ENCODE assay signal across 8 mouse cellular contexts in genomic region chr9:51990828-51991227, GRCm38 (mm10). TPM values are rescaled to one million over a fixed set of nuclear protein-coding genes. Genes with fewer than 3 reads are reported as not detected.
DNase-seq lines count a peak whose midpoint lies in the region; ATAC-seq and TF ChIP-seq lines count a peak whose summit lies in the region.

No protein-coding gene starts in this region.

- H3K27me3 ChIP-seq in lung, embryonic 14.5 days (ENCODE audit: insufficient read depth, low read length), result no peaks in the 10 kb centered on the region
- H3K27me3 ChIP-seq in thymus, adult 2 months (ENCODE audit: control insufficient read depth, insufficient read depth, low read length), result no peaks in the 10 kb centered on the region

- H3K9me3 ChIP-seq in lung, embryonic 14.5 days (ENCODE audit: low read depth, low read length), result no peaks in the 10 kb centered on the region

- no peak overlapping the region for H3K4me2 ChIP-seq in lung, embryonic 14.5 days

- DNase-seq in heart, adult 11 months, result peak; percentile 90
- no peak for DNase-seq in heart, postnatal 25 days (ENCODE audit: low spot score)
- DNase-seq in A20 (ENCODE audit: low read depth, low spot score), result peak; percentile 37
- DNase-seq in adrenal gland, postnatal 25 days, result peak; percentile 58
- DNase-seq in heart, postnatal 10 days, result peak; percentile 37 to 69
- peak; percentile 67 for DNase-seq in lung, embryonic 14.5 days
- peak; percentile 60 for DNase-seq in thymus, adult 2 months
- no peak for DNase-seq in right cerebral cortex, postnatal 14 days

- no peak for TF ChIP-seq POLR2A in thymus, adult 2 months (IDR thresholded peaks at IDR 0.05; ENCODE audit: control insufficient read depth, extremely low read depth, insufficient read depth, low read length, poor library complexity)

- 3% methylated on average over 2 of the region's 2 CpGs for WGBS in lung, embryonic 14.5 days
- WGBS in thymus, adult 2 months, result 38% methylated on average over 2 of the region's 2 CpGs

- H3K4me3 ChIP-seq in lung, embryonic 14.5 days (ENCODE audit: low read depth, low read length), result no peak overlapping the region
- H3K4me3 ChIP-seq in thymus, adult 2 months (ENCODE audit: control insufficient read depth, insufficient read depth, low read length), result no peak overlapping the region

- no peak overlapping the region for H3K9ac ChIP-seq in lung, embryonic 14.5 days

- H3K36me3 ChIP-seq in lung, embryonic 14.5 days (ENCODE audit: insufficient read depth), result no peaks in the 10 kb centered on the region
- no peaks in the 10 kb centered on the region for H3K36me3 ChIP-seq in thymus, adult 2 months (ENCODE audit: control insufficient read depth, insufficient read depth, low read length)

- TF ChIP-seq CTCF in lung, embryonic 14.5 days (IDR thresholded peaks at IDR 0.05; ENCODE audit: low read depth), result peak; percentile 63
- TF ChIP-seq CTCF in thymus, adult 2 months (IDR thresholded peaks at IDR 0.05; ENCODE audit: borderline replicate concordance, control insufficient read depth, extremely low read depth, insufficient read depth, low read length, poor library complexity), result no peak

- no peak for ATAC-seq in lung, embryonic 14.5 days (ENCODE audit: insufficient read depth)

- H3K4me1 ChIP-seq in lung, embryonic 14.5 days (ENCODE audit: insufficient read depth), result no peaks in the 10 kb centered on the region
- no peaks in the 10 kb centered on the region for H3K4me1 ChIP-seq in thymus, adult 2 months (replicated peaks; ENCODE audit: control insufficient read depth, insufficient read depth, low read length)

- no peak overlapping the region for H3K27ac ChIP-seq in lung, embryonic 14.5 days (ENCODE audit: low read depth)
- H3K27ac ChIP-seq in thymus, adult 2 months (ENCODE audit: control insufficient read depth, insufficient read depth, low read length), result no peak overlapping the region

- intact Hi-C loops in heart, postnatal 25 days (cut with DNase I), result loop anchor here (1.0 to 5.0 kb wide), 2 partner anchors 56 to 107 kb away; partner anchors contain the start of gene Rdx
- intact Hi-C loops in heart, postnatal 10 days (cut with DNase I), result loop anchor here (1.0 to 5.0 kb wide), 4 partner anchors 56 to 296 kb away; partner anchors contain the start of genes Rdx and Zc3h12c

RNA-seq across cellular contexts. Expression of gene Fdx1, which starts 27.5 kb away (rescaled TPM):
- 100 to 1,000 TPM; 105 to 116 TPM for total RNA-seq in heart, postnatal 25 days (2021)
- total RNA-seq in adrenal gland, postnatal 25 days (2021), result 1,622 and 2,124 TPM in 2 replicates
- 10 to 100 TPM; 90.3 to 90.7 TPM for total RNA-seq in heart, postnatal 10 days (2021)
- 98.5 and 101 TPM in 2 replicates for polyA plus RNA-seq in lung, embryonic 14.5 days (2014; fragmentation: Nextera tagmentation; extraction: Ambion mirVana)
- 30.5 and 33.9 TPM in 2 replicates for polyA plus RNA-seq in thymus, adult 2 months (2012; rRNA removed)

RNA-seq across cellular contexts. Expression of gene Rdx, which starts 56.1 kb away (rescaled TPM):
- 10 to 100 TPM; 91.6 to 92.5 TPM for total RNA-seq in heart, postnatal 25 days (2021)
- 126 and 139 TPM in 2 replicates for total RNA-seq in adrenal gland, postnatal 25 days (2021)
- total RNA-seq in heart, postnatal 10 days (2021), result 100 to 1,000 TPM; 110 to 120 TPM
- 168 and 174 TPM in 2 replicates for polyA plus RNA-seq in lung, embryonic 14.5 days (2014; fragmentation: Nextera tagmentation; extraction: Ambion mirVana)
- 19.9 and 20.4 TPM in 2 replicates for polyA plus RNA-seq in thymus, adult 2 months (2012; rRNA removed)

Comparison
In these comparisons a context has a peak if more than half of its experiments do, and no peak if none do; other contexts are left out.
1. DNase-seq: peak in heart, adult 11 months (single experiment), A20 (single experiment), adrenal gland, postnatal 25 days (single experiment), heart, postnatal 10 days (2 of 2), lung, embryonic 14.5 days (single experiment) and thymus, adult 2 months (single experiment); none in heart, postnatal 25 days (single experiment) and right cerebral cortex, postnatal 14 days (single experiment).
2. RNA of gene Fdx1, which starts 27.5 kb away (total RNA-seq): 1,622 to 2,124 TPM in adrenal gland, postnatal 25 days; 105 to 116 TPM in heart, postnatal 25 days and 90.3 to 90.7 TPM in heart, postnatal 10 days; every median in the first group is over 10 times any median in the second.